Mouse (Mus musculus) kidney, adult 9 months (tissue): ENCODE data around the gene 2700081O15Rik.

ENCODE experiments used
- DNase-seq: peaks from one replicate; pipeline ENCODE4 v3.0.0; 2022

The 2700081O15Rik gene

DNA sequence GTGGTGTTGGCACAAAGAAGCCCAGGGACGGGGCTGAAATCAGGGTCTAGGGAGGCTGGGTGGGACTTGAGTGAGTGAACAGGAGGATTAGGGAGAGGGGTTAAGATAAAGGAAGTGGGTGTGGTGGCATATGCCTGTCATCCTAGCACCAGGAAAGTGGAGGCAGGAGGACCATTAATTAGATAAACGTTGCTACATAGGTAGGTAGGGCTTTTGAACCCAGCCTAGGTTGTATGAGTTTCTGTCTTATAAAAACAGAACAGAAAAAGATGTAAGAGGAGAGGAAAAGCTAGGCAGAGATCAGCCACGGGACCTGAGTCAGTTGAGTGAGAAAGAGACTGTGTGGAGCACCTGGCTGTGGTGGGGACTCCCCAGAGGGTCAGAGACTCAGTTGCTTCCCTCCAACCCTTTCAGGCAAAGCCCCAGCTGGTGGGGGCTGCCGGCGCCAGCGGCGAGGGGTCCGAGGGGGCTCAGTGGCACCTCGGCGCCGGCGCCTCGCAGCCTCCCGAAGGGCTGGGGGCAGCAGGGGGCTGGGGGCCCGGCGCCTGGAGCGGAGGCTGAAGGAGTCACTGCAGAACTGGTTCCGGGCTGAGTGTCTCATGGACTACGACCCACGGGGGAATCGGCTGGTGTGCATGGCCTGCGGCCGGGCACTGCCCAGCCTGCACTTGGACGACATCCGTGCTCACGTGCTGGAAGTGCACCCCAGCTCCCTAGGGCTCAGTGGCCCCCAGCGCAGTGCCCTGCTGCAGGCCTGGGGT lies 3.6 kb downstream of the 2700081O15Rik start:
- DNase-seq = no peak

DNA sequence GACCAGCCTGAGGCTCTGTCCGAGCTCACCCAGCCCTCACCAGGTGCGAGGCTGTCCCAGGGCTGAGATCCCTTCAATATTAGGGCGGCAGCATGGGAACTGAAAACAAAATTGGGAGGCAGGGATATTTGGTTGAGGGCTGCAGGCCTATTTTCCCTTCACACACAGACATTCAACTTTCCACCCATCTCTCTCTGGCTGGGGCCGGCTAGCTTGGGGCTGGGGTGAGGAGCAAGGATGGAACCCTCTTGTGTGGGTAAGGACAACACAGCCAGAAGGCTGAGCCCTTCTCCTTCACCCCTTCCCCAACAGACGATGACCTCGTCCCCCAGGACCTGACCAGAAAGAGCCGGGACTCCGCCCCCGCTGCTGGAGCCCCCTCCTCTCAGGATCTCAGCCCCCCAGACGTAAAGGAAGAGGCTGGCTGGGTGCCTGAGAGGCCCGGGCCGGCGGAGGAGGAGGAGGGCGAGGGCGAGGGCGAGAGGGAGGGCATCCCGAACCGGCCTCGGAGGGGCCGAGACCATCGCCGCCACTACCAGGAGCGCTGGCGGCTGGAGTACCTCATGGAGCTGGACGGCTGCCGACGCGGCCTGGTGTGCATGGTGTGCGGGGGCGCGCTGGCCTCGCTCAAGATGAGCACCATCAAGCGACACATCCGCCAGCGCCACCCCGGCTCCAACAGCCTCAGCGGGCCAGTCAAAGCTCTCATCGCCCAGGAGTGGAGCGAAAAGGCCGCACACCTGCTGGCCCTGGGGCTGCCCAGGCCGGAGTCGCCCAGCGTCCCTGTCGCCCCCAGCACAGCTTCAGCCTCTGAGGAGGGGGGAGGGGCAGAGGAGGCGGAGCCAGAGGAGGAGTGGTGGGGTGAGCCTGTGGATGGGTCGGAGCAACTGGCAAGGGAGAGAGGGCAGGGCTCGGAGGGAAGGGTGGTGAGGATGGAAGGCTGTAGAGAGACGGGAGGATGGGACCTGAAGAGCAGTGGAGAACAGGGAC lies 4.5 kb downstream of the 2700081O15Rik start:
- no peak for DNase-seq

DNA sequence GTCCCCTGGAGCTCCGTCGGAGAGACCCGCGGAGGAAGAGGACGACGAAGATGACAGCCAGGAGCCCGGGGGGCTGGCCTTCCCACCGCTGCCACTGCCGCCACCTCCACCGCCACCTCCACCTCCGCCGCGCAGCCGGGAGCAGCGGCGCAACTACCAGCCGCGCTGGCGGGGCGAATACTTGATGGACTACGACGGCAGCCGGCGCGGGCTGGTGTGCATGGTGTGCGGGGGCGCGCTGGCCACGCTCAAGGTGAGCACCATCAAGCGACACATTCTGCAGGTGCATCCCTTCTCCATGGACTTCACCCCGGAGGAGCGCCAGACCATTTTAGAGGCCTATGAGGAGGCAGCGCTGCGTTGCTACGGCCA lies 5.2 kb downstream of the 2700081O15Rik start:
- no peak for DNase-seq

DNA sequence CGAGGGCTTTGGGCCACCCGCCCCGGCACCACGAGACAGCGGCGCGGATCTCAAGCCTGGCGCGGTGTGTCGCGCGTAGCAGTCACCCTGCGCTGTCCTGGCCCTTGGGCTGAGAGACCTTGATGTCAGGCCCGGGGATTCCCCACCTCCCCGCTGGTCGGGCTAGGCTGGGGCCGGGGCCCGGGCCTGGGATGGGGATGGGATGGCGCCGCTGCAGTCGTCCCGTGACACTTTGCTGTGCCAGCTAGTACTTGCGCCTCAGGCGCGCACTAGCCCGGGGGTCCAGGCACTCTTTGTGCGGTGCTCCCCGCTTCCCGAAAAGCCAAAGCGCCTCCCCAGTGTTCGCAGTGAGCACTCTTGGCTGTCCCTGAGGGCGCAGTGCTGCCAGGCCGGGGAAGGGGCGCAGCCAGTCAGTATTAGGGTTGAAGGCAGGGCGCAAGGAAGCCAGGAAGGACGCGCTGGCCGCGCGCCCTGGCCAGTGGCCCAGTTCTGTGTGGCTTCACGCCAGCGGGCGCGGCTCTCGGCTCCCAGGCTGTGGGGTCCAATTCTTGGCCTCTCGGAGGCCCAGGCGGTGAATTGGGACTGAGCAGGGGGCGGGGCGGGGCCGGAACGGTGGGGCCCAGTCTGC lies 5.7 kb downstream of the 2700081O15Rik start:
- DNase-seq = peak; percentile 95

DNA sequence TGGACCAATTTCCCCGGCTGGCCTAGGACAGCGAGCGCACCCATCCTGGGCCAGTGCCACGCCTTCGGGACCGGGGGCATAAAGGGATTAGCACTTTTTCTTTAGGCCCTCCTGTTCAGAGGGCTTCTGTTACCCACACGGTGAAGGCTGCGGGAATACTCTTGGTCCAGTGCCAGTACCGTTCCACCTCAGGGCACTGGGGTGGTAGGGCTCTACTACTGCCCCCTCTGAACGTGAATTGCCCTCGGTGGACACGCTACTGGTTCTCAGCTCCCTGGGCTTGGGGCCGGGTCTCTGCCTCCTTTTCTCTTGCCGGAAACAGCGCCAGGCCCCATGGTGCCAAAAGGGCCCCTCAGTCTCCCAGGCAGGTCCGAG lies 6.2 kb downstream of the 2700081O15Rik start:
- no peak for DNase-seq

DNA sequence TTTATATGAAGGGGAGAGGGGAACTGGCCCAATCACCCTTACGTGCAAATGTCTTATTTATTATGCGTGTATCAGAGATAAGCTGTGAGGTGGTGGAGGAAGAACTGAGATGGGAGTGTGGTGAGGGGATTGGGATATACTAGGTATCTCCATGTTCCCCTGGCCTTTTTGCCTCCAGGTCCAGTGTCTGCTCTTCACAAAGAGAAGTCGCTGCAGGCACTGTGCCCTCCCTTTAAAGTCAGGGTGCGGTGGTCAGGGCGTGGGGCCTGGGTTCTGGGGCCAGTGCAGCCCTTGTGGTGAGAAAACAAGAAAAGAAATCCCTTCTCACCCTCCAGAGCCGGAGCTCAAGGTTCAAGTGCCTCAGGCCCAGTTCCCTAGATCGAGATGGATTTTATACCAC lies 6.7 kb downstream of the 2700081O15Rik start:
- DNase-seq = no peak

DNA sequence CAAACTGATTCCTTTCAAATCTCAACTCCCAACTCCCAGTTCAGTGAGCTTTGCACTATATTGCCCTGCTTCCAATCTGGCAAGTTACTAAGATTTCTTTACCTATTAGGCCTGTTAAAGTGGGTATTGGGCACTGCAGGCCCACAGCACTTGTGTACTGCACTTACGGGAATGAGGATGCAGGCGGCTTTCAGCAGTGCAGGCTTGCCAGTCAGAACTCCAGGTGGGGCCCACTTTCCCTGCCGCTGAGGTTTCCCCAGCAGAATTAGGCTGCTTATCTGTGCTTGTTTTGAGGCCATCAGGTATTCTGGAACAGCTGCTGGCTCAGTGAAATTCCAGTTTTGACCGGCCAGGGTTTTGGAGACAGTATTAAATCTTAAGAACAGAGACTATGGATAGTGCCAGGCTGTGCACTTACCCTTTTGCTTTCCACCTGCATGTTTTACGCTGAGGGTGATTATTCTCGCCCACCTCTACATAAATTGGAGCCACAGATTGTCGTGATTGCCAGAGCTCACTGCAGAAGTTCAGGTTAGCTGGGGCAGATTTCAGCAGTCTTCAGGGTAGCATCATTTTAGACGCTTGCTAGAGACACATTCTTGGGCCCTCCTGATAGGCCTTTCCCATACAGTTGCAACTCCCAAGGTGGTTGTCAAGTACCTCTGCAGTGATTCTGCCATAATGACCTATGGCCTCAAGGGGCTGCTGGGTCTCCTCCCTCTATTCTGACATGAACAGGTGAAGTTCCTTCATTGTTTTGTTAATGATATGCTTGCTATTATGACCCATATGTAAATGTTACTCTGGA lies 7.4 kb downstream of the 2700081O15Rik start:
- no peak for DNase-seq

DNA sequence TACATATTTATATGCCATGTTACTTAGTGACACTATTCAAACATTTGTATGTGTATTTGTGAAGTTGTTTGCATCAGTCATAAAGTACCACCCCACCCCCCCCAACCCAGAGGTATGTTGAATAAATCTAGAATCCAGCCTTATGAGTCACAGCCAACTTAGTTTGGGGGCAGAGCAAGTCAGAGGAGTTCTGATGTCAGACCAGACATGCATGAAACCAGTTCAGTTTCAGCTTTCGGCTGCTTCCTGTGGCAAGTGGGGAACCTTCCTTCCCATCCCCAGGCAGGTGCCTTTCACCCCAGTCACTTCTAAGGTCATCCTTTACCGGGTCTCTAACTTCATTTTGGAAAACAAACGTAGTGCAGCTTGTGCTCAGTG lies 8.0 kb downstream of the 2700081O15Rik start:
- no peak for DNase-seq

DNA sequence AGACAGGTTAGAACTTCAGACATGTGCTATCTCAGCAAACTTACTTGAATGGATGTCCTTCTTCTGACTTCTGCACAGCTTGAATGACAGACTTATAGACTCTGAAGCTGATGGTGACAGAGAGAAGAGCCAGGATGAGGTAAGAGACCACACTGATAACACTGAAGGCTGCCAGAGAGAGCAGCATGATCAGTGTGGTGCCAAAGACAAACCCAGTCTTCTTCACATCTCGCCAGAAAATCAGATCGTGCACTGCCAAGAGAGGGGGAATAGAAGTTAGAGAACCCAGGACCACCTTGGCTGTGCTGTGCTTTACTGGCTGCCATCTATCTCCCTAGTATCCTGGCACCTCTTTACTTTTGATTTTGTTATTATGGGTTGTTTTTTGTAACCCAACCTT lies 17.5 kb downstream of the 2700081O15Rik start:
- no peak for DNase-seq

DNA sequence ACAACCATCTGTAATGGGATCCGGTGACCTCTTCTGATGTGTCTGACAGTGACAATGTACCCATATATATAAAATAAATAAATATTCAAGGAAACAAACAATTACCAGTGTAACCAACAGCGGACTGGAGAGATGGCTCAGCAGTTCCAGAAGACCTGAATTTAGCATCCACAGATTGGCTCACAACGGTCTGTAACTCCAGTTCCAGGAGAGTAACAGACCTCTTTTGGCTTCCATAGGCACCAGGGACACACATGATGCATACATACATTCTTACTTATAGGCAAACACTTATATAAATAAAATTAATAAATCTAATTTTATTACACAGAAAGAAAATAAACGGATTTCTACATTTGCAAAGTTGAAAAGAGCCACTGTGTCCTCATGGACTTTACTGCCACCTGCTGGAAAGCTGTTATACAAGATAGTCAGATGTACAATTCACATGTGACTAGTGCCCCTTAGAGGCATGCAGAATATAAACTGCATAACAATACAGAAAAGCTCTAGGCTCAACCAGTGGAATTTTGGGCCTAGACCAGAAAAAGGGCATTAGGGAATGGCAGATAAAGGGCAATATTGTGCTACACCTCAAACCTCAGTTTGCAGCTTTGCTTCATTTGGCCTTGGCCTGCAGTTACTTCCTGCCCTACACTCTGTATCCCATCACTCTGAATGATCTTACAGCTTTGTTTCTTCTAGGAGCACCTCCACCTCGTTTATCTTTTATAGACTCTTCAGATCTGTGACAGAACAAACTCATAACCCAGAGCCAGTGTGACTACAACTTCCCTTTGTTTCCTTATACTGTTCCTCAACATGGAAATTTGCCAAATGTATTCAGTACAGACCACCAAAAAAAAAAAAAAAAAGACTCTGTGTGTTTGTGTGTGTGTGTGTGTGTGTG lies 18.9 kb downstream of the 2700081O15Rik start:
- peak; percentile 85 for DNase-seq

DNA sequence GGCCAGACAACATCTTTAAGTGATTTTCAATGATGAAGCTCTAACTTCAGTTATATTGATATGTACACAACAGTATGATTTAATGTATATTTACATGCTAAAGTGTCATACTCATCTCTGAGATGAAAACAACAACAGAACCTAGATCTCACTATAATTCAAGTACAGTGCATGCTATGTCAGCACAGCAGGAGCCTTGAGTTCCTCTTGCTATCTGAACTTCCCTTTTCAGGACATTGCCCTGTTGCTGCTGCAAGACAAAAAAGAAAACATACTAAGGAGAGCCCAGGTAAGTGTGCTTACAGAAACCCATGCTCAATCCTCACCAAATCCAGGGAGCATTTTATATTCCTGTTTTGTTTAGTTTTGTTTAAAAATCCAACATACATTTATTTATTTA lies 20.9 kb downstream of the 2700081O15Rik start:
- no peak for DNase-seq

DNA sequence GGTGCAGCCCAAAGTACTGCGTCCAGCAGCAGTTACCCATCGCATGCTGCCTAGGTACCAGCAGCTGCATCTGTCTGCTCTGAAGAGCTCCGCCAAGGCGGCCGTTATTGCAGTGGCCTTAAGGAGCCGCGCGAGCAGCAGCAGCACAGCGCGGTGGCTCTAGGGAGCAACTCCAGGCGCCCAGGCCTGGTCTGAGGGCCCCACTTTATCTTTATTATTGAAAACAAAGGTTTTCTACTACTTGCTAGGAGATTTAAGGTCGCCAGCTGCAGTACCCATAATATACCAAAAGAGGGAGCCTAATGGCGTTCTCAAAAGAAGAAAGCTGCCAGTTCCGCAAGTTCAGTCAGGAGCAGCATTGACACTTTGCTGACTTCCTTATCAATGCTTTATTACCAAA lies 24.1 kb downstream of the 2700081O15Rik start:
- peak; percentile 74 for DNase-seq

DNA sequence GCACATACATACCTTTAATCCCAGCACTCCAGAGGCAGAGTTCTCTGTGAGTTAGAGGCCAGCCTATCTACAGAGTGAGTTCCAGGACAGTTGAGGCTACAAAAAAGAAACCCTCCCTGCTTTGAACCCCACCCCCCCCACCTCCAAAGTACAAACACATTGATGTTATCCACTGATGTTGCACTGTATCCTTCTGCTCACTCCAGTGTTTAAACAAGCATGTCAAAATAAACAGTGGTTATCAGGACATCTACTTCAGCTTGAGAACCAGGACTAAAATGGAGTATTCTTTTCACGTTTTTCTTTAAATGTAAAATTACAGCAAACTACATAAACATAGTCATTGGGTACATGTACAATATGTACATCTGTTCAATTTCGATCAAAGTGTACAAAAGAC lies 27.7 kb downstream of the 2700081O15Rik start:
- no peak for DNase-seq

DNA sequence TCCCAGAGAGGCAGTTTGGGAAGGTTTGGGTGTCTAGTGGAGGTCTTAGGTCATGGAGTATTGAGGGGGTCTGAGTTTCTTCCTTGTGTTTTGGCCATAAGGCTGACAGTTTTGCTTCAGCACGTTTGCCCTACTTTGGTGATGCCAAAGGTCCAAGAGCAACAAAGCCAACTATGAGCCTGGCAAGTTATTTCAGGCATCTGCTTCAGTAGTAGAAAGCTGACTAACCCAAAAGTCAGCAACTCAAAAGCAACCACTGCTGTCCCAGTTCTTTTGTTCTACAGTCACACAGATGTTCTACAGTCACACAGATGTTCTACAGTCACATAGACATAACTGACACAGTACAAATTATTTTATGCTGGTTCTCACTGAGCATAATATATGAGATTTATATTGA lies 28.2 kb downstream of the 2700081O15Rik start:
- DNase-seq = no peak

DNA sequence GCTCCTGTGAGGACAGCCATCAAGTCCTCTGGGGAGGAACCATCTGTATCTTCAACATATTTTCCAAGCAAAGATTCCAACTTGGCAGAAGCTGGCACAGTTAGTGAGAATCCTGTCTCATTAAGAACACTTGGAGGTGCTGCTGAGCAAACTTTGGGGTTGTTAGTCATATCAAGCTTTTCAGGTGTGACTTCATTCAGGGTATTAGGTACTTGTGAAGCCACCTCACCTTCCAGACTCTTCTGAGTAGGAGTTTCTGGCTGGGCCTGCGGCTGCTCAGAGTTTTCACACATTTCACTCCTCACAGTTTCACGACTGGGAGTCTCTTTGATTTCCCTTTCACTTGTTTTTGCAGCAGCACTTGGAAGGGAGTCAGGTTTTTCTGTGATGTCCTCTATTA lies 39.4 kb downstream of the 2700081O15Rik start:
- peak; percentile 24 for DNase-seq

DNA sequence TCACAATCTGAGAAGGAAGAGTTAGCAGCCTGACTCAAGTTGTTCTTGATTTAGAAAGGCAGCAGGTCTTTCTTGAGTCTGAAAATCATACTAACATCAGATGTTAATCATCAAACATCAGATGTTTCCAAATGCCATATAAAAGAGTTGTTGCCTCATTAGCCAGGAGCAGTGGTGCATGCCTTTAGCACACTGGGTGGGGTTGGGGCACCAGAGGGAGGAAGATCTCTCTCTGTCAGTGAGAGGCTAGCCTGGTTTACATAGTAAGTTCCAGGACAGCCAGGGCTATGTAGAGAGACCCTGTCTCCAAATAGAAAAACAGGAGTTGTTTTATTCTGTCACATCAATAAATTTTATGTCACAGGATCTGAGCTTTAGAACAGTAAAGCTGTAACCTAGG lies 41.5 kb downstream of the 2700081O15Rik start:
- DNase-seq = peak; percentile 62

DNA sequence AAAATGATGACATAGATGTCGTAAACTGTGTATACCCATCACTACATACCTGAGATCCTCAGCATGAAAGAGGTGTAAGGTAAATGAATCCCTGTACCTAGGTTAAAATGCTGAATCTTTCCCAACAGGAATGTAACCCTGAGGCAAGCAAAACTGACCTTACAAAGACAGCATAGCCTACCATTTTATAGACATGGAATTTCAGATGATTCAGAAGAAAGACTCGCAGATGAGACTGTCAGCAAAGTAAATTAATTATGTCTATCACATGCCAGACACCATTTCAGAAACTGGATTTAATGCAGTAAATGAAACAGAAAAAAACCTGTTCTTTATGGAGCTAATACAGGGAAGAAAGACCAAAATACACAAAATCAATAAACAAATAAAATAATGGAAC lies 41.9 kb downstream of the 2700081O15Rik start:
- no peak for DNase-seq

DNA sequence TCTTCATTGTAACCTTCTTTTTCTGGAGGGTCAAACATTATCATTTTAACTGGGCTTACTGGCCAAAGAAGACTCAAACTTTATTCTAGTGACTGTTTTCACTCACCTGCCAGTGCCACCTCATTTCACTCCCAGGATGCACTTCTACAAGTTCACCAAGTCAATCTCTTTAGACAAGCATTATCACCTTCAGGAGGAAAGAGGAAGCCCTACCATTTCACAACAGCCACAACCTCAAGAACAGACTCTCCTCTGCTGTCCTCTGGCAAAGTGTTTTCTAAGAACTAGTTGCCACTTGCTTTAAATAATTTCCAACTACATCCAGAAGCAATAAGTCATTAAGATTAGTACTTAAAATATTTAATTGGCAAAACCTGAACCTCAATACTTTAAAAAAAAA lies 50.5 kb downstream of the 2700081O15Rik start:
- DNase-seq = no peak

DNA sequence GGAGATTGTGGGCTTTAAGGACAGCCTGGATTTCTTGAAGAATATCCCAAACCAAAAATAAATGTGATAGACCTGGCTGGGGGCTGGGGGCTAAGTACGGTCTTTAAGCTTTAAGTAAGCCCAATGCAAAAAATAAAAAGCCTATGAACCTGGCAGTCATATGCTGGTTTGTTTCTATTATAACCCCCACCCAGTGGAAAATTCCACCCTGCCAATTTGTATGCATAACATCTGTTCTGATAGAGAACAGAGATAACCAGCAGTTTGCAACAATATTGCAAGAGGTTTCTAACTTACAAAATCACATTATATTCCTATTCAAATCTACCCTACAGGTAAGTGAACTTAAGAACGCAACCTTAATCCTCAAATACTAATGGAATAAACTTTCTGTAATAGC lies 53.2 kb downstream of the 2700081O15Rik start:
- DNase-seq = peak; percentile 40
